Comparison of ENCODE assay signal across 8 mouse cellular contexts in genomic region chr7:44819863-44820262, GRCm38 (mm10). TPM values are rescaled to one million over a fixed set of nuclear protein-coding genes. Genes with fewer than 3 reads are reported as not detected.
DNase-seq lines count a peak whose midpoint lies in the region; ATAC-seq and TF ChIP-seq lines count a peak whose summit lies in the region.

No protein-coding gene starts in this region.

- TF ChIP-seq CTCF in lung, adult 2 months (IDR thresholded peaks at IDR 0.05; ENCODE audit: insufficient read depth, low read length), result no peak

- WGBS in lung, adult 2 months, result 30% methylated on average over 5 of the region's 5 CpGs
- WGBS in embryonic facial prominence, embryonic 12.5 days, result 56% methylated on average over 5 of the region's 5 CpGs
- WGBS in limb, embryonic 13.5 days, result 75% methylated on average over 5 of the region's 5 CpGs

- no peaks in the 10 kb centered on the region for H3K9me3 ChIP-seq in embryonic facial prominence, embryonic 12.5 days
- no peaks in the 10 kb centered on the region for H3K9me3 ChIP-seq in limb, embryonic 13.5 days

- ATAC-seq in embryonic facial prominence, embryonic 12.5 days (ENCODE audit: insufficient number of reproducible peaks, insufficient read depth, low FRiP score, low TSS enrichment), result no peak
- no peak for ATAC-seq in limb, embryonic 13.5 days (ENCODE audit: low FRiP score, low read depth)
- ATAC-seq in inflammation-experienced regulatory T-cells, adult 6 months, result no peak

- peak overlapping the region; percentile 90 for H3K4me2 ChIP-seq in embryonic facial prominence, embryonic 12.5 days (replicated peaks)
- H3K4me2 ChIP-seq in limb, embryonic 13.5 days (replicated peaks), result peak overlapping the region; percentile 82; the same call in 1 of the 2 replicates

- DNase-seq in adrenal gland, adult 2 months, result peak; percentile 70
- no peak for DNase-seq in adrenal gland, postnatal 25 days
- peak; percentile 7 for DNase-seq in lung, adult 2 months
- no peak for DNase-seq in lung, postnatal 14 days
- no peak for DNase-seq in layer of hippocampus, adult 9-10 months (ENCODE audit: low spot score)

- no peak overlapping the region for H3K9ac ChIP-seq in embryonic facial prominence, embryonic 12.5 days
- H3K9ac ChIP-seq in limb, embryonic 13.5 days, result no peak overlapping the region

- H3K4me3 ChIP-seq in lung, adult 2 months (replicated peaks; ENCODE audit: extremely low read depth, low read depth, low read length), result no peak overlapping the region
- H3K4me3 ChIP-seq in embryonic facial prominence, embryonic 12.5 days, result no peak overlapping the region
- H3K4me3 ChIP-seq in limb, embryonic 13.5 days, result no peak overlapping the region

- no peaks in the 10 kb centered on the region for H3K36me3 ChIP-seq in embryonic facial prominence, embryonic 12.5 days
- H3K36me3 ChIP-seq in limb, embryonic 13.5 days, result peaks cover 4% of the 10 kb centered on the region; the same call in 1 of the 2 replicates

- H3K27me3 ChIP-seq in embryonic facial prominence, embryonic 12.5 days, result no peaks in the 10 kb centered on the region
- no peaks in the 10 kb centered on the region for H3K27me3 ChIP-seq in limb, embryonic 13.5 days

- no peak overlapping the region for H3K27ac ChIP-seq in embryonic facial prominence, embryonic 12.5 days
- no peak overlapping the region for H3K27ac ChIP-seq in limb, embryonic 13.5 days

- peaks cover 18% of the 10 kb centered on the region for H3K4me1 ChIP-seq in lung, adult 2 months (ENCODE audit: control insufficient read depth, insufficient read depth, low read length)
- peaks cover 54% of the 10 kb centered on the region for H3K4me1 ChIP-seq in embryonic facial prominence, embryonic 12.5 days
- H3K4me1 ChIP-seq in limb, embryonic 13.5 days, result peaks cover 72% of the 10 kb centered on the region

- TF ChIP-seq POLR2A in lung, adult 2 months (IDR thresholded peaks at IDR 0.05; ENCODE audit: borderline replicate concordance, extremely low read depth, low read depth, low read length), result no peak

RNA-seq across cellular contexts. Expression of gene Atf5, which starts 3.4 kb away (rescaled TPM):
- total RNA-seq in adrenal gland, adult 2 months (2021), result 100 to 1,000 TPM; 136 to 166 TPM
- 494 and 666 TPM in 2 replicates for polyA plus RNA-seq in adrenal gland, adult 2 months (2012; rRNA removed)
- total RNA-seq in adrenal gland, postnatal 25 days (2021), result 108 and 165 TPM in 2 replicates
- polyA plus RNA-seq in lung, adult 2 months (2012; rRNA removed), result 191 and 231 TPM in 2 replicates
- polyA plus RNA-seq in embryonic facial prominence, embryonic 12.5 days (2016; fragmentation: Nextera tagmentation; extraction: Ambion mirVana), result 5.3 and 5.8 TPM in 2 replicates
- polyA plus RNA-seq in limb, embryonic 13.5 days (2015; fragmentation: Nextera tagmentation; extraction: Ambion mirVana), result 3.2 and 3.6 TPM in 2 replicates
- under 1 TPM in 1 of 3 experiments, not detected in 2; 0.41 TPM for polyA plus RNA-seq in inflammation-experienced regulatory T-cells, adult 6 months (2017; shearing (Covaris generic))

RNA-seq across cellular contexts. Expression of gene Il4i1, which starts 3.7 kb away (rescaled TPM):
- 1 to 10 TPM; 1.6 to 1.8 TPM for total RNA-seq in adrenal gland, adult 2 months (2021)
- 2.6 and 3.0 TPM in 2 replicates for polyA plus RNA-seq in adrenal gland, adult 2 months (2012; rRNA removed)
- total RNA-seq in adrenal gland, postnatal 25 days (2021), result 2.8 and 3.4 TPM in 2 replicates
- 6.5 and 7.6 TPM in 2 replicates for polyA plus RNA-seq in lung, adult 2 months (2012; rRNA removed)
- polyA plus RNA-seq in embryonic facial prominence, embryonic 12.5 days (2016; fragmentation: Nextera tagmentation; extraction: Ambion mirVana), result 1.2 and 2.5 TPM in 2 replicates
- polyA plus RNA-seq in limb, embryonic 13.5 days (2015; fragmentation: Nextera tagmentation; extraction: Ambion mirVana), result 1.4 and 2.5 TPM in 2 replicates
- polyA plus RNA-seq in inflammation-experienced regulatory T-cells, adult 6 months (2017; shearing (Covaris generic)), result 1 to 10 TPM; 1.9 to 4.2 (median 2.1) TPM

RNA-seq across cellular contexts. Expression of gene Nup62, which starts 4.0 kb away (rescaled TPM):
- 10 to 100 TPM; 33.2 to 54.7 TPM for total RNA-seq in adrenal gland, adult 2 months (2021)
- 83.6 and 92.2 TPM in 2 replicates for polyA plus RNA-seq in adrenal gland, adult 2 months (2012; rRNA removed)
- total RNA-seq in adrenal gland, postnatal 25 days (2021), result 40.5 and 44.4 TPM in 2 replicates
- 42.9 and 44.1 TPM in 2 replicates for polyA plus RNA-seq in lung, adult 2 months (2012; rRNA removed)
- 102 and 104 TPM in 2 replicates for polyA plus RNA-seq in embryonic facial prominence, embryonic 12.5 days (2016; fragmentation: Nextera tagmentation; extraction: Ambion mirVana)
- 97.3 and 102 TPM in 2 replicates for polyA plus RNA-seq in limb, embryonic 13.5 days (2015; fragmentation: Nextera tagmentation; extraction: Ambion mirVana)
- polyA plus RNA-seq in inflammation-experienced regulatory T-cells, adult 6 months (2017; shearing (Covaris generic)), result 10 to 100 TPM; 30.8 to 60.2 (median 32.2) TPM

RNA-seq across cellular contexts. Expression of gene Akt1s1, which starts 28.9 kb away (rescaled TPM):
- total RNA-seq in adrenal gland, adult 2 months (2021), result 100 to 1,000 TPM; 117 TPM
- polyA plus RNA-seq in adrenal gland, adult 2 months (2012; rRNA removed), result 650 and 890 TPM in 2 replicates
- 116 and 138 TPM in 2 replicates for total RNA-seq in adrenal gland, postnatal 25 days (2021)
- polyA plus RNA-seq in lung, adult 2 months (2012; rRNA removed), result 96.6 and 130 TPM in 2 replicates
- 116 and 120 TPM in 2 replicates for polyA plus RNA-seq in embryonic facial prominence, embryonic 12.5 days (2016; fragmentation: Nextera tagmentation; extraction: Ambion mirVana)
- 112 and 122 TPM in 2 replicates for polyA plus RNA-seq in limb, embryonic 13.5 days (2015; fragmentation: Nextera tagmentation; extraction: Ambion mirVana)
- polyA plus RNA-seq in inflammation-experienced regulatory T-cells, adult 6 months (2017; shearing (Covaris generic)), result 1 to 10 TPM; 1.1 to 4.5 (median 3.7) TPM

RNA-seq across cellular contexts. Expression of gene Tbc1d17, which starts 29.0 kb away (rescaled TPM):
- total RNA-seq in adrenal gland, adult 2 months (2021), result 10 to 100 TPM; 51.0 to 72.6 TPM
- 180 and 223 TPM in 2 replicates for polyA plus RNA-seq in adrenal gland, adult 2 months (2012; rRNA removed)
- 62.1 and 88.5 TPM in 2 replicates for total RNA-seq in adrenal gland, postnatal 25 days (2021)
- 95.7 and 114 TPM in 2 replicates for polyA plus RNA-seq in lung, adult 2 months (2012; rRNA removed)
- 94.3 and 105 TPM in 2 replicates for polyA plus RNA-seq in embryonic facial prominence, embryonic 12.5 days (2016; fragmentation: Nextera tagmentation; extraction: Ambion mirVana)
- 86.0 and 90.5 TPM in 2 replicates for polyA plus RNA-seq in limb, embryonic 13.5 days (2015; fragmentation: Nextera tagmentation; extraction: Ambion mirVana)
- polyA plus RNA-seq in inflammation-experienced regulatory T-cells, adult 6 months (2017; shearing (Covaris generic)), result 10 to 100 TPM; 43.9 to 66.0 (median 60.6) TPM

Comparison
In these comparisons a context has a peak if more than half of its experiments do, and no peak if none do; other contexts are left out.
1. DNase-seq: peak in adrenal gland, adult 2 months (single experiment) and lung, adult 2 months (single experiment); none in adrenal gland, postnatal 25 days (single experiment), lung, postnatal 14 days (single experiment) and layer of hippocampus, adult 9-10 months (single experiment).
2. RNA of gene Atf5, which starts 3.4 kb away (polyA plus RNA-seq): 494 to 666 TPM in adrenal gland, adult 2 months and 191 to 231 TPM in lung, adult 2 months; 5.3 to 5.8 TPM in embryonic facial prominence, embryonic 12.5 days, 3.2 to 3.6 TPM in limb, embryonic 13.5 days and 0.41 TPM in inflammation-experienced regulatory T-cells, adult 6 months; every median in the first group is over 10 times any median in the second.